Mouse (Mus musculus) frontal cortex, postnatal 14 days (tissue): ENCODE measurements around the gene Bmp5.
"Not testable (repeated sequence)": the region's sequence is repeated elsewhere in the genome, so short reads cannot be mapped to it uniquely, and the experiment has no call there.

Experiments used
- DNase-seq, 2 experiments: peaks; one replicate each; pipeline ENCODE4 v3.0.0; 2022; ENCODE audit warnings: low spot score in 2 of 2

Bmp5 gene

DNA sequence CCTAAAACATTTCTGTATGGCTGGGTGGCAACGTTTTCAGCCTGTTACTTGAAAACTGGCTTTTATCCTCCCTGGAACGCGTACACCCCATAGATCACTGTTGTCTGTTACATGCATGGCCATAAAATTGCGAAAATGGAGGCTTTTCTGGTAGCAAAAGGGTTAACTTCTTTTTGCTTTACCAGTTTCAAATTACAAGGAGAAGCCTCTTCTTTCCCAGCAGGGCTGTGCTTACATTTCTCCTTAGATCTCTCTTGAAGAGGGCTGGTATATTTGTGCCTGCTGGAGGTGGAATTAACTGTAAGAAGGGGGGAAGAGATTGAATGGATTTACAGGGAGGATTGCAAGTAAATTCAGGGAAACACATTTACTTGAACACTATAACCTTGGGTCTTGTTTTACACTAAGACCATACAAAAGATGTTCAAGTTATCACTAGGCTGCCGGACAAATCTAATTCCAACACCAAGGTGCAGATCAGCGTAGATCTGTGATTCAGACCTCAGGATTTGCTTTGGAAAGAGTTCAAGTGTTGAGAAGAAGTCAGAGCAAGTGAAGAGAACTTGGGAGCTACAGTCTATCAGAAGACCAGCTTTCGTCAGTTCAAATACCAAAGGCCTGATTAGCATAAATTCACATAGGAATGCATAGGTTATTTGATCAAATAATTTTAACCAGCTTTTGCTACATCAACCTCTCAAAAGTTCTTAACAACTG, at the start of gene Bmp5:
TSS of gene Bmp5 (plus strand) at position 236 of the 717 bp plus-strand sequence.
- DNase-seq, result no peak

DNA sequence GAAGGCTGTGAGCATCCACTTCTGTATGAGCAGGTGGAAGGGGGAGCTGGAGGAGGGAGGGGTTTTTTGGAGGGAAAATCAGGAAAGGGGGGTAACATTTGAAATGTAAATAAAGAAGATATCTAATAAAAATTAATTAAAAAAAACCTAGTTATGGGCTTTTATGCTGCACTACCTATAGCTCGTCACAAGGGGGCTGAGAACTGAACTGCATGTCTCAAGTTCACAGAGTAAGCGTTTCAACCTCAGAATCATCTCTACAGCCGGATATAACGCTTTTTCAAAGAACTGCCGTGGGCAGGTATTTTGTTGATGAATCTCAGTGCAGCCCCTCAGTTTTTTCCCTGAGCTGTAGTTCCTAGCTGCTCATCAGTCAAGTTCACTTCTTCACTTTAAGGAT, 15.1 kb upstream of the Bmp5 start:
- peak in 1 of 2 experiments; percentile 6 for DNase-seq

DNA sequence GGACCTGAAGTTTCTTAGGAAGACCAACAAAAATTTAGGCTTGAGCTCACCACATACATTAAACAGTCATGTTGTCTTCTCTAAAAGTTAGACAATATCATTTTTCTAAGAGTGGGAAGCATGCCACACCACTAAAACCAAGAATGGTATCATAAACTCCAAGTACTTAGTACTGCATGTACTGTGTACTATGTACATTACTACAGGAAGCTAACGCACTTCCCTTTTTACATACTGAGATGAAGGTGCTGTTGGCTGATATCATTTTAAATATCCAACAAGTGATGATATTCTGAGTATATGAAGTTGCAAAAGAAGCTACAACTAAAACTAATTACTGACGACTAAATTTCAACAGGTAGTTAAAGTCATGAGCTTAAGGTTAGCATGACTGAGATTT, 13.6 kb upstream of the Bmp5 start:
- DNase-seq, result no peak

- DNase-seq, result peak in 1 of 2 experiments; percentile 10
Measured at GRCm38 (mm10) chr9:75762487-75762886, 12.7 kb upstream of the Bmp5 start.

- no peak for DNase-seq
Measured at GRCm38 (mm10) chr9:75764792-75765191, 10.4 kb upstream of the Bmp5 start.

DNA sequence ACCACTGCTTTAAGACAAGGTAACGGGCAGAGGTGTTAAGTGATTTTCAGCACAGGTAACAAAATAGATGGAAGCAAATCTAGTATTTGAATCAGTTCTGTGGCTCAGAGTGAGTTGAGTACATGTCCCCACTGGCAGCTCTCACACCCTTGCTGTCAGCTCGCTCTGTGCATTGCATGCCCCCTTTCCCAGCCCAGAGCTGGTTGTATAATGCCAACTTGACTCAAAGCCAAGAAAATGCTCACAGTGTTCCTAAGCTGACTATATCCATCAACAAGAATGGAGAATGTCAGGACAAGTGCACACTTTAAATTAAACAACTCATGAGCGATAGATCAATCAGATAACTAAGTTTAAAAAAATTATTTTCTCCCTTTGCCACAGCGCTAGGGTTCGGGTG, 8.6 kb upstream of the Bmp5 start:
- DNase-seq, result no peak

GRCm38 (mm10) chr9:75769042-75769441, 6.1 kb upstream of the Bmp5 start:
- no peak for DNase-seq

DNA sequence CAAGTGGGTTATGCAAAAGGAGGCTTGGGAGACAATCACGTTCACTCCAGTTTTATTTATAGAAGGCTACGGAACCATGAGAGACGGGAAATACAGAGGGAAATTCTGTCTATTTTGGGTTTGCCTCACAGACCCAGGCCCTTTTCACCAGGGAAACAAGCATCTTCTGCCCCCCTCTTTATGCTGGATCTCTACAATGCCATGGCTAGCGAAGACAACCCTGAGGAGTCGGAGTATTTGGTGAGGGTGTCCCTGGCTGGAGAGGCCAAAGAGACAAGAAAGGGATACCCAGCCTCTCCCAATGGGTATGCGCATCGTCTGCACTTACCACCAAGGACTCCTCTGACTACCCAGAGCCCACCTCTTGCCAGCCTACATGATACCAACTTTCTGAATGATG, 989 bp downstream of the Bmp5 start:
- DNase-seq, result no peak

DNA sequence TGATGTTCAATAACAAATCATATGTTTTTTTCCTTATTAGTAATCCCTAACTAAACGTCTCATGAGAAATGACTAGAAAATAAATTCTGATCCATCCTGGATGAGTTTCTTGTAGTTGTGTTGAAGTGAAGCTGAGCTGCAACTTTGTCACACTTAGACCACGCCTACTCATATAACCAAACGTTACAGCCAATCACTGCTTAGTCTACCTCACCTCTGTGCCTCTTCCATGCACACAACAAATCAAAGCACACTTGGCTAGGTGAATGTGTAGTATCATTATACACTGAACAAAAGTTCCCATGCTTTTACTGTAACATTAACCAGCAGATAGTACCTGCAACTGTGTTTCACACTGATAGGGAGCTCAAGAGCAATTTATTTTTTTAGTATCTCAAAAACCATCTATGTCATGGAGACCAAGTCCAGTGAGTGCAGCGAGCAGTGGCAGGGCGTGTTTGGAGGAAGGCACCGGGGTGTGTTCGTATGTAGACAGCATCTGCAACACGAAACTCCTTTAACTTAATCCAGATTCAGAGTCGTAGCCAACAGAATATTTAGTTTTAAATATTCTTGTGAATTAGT, 3.7 kb downstream of the Bmp5 start:
- DNase-seq, result no peak

GRCm38 (mm10) chr9:75780558-75781276, 5.6 kb downstream of the Bmp5 start:
- no peak for DNase-seq

GRCm38 (mm10) chr9:75781600-75781999, 6.4 kb downstream of the Bmp5 start:
- no peak for DNase-seq

- no peak for DNase-seq
Measured at GRCm38 (mm10) chr9:75783573-75783972, 8.4 kb downstream of the Bmp5 start.

DNA sequence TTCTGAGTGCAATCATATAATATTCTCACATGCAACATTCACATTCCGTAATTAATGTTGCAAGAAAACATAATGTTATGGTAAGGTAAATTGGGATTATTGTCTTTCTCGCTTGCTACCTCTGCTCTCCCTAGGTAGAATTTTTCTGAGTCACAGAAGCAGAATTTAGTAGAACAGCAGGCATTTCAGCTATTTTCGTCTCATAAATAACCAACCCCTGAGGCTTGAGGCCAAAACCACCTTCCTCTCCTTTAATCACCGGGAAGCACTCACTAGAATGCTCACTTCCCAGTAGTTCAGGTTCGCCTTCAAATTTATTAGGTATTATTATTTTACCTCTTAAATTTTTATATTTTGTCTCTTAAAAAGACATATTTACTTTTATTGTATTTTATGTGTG, 10.8 kb downstream of the Bmp5 start:
- no peak for DNase-seq

- DNase-seq, result no peak
Measured at GRCm38 (mm10) chr9:75787121-75787520, 12.0 kb downstream of the Bmp5 start.

GRCm38 (mm10) chr9:75789879-75790428, 14.8 kb downstream of the Bmp5 start:
- DNase-seq, result no peak

- no peak for DNase-seq
Measured at GRCm38 (mm10) chr9:75804940-75805339, 29.8 kb downstream of the Bmp5 start.

DNA sequence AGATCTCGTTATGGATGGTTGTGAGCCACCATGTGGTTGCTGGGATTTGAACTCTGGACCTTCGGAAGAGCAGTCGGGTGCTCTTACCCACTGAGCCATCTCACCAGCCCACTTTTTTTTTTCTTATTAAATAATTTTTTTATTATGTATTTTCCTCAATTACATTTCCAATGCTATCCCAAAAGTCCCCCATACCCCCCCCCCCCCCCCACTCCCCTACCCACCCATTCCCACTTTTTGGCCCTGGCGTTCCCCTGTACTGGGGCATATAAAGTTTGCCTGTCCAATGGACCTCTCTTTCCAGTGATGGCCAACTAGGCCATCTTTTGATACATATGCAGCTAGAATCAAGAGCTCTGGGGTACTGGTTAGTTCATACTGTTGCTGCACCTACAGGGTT, 33.0 kb downstream of the Bmp5 start:
- DNase-seq, result not testable (repeated sequence)

DNA sequence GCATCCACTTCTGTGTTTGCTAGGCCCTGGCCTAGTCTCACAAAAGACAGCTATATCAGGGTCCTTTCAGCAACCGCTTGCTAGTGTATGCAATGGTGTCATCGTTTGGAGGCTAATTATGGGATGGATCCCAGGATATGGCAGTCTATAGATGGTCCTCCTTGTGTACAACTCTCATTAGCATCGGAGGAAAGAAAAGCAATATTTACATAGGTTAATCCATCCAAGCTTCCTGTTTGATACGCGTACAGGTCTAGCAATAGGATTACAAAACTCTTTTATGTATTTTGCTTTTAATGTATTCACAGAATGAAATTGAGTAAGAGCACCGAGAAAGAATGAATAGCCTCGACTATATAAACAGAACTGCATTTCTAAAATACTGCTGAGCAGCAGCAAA, 33.5 kb downstream of the Bmp5 start:
- DNase-seq, result no peak

- DNase-seq, result no peak
Measured at GRCm38 (mm10) chr9:75815161-75815560, 40.0 kb downstream of the Bmp5 start.

DNA sequence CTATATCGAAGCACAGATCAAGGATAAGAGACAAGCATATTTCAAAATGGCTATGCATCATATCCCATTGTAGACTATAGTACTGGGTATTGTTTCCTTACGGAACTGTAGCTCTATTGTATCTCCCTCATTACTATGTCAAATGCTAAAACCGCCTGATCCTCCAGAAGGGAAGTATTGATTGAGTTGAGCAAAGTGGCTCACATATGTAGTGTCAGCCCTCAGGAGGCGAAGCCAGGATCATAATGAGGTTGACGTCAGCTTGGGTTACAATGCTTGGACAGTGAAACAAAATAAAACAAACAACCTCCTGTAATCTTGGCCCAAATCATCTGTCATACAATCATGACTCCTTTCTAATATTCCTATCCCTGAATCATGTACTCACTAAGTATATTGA, 43.2 kb downstream of the Bmp5 start:
- no peak for DNase-seq

- DNase-seq, result no peak
Measured at GRCm38 (mm10) chr9:75832468-75832867, 57.3 kb downstream of the Bmp5 start.

GRCm38 (mm10) chr9:75833189-75833732, 58.1 kb downstream of the Bmp5 start:
- no peak for DNase-seq
